Mouse (Mus musculus) cerebellum, adult 2 months (tissue): ENCODE measurements around the gene Ninl. TPM values are rescaled to one million over a fixed set of nuclear protein-coding genes. Genes with fewer than 3 reads are reported as not detected.
A peak's percentile ranks its signal among the peaks of the same experiment; 100 is the strongest.

Experiments
- DNase-seq, 2 experiments: peaks; one replicate each; pipeline ENCODE4 v3.0.0; 2021
- H3K27ac ChIP-seq: fragments of 200-500 bp; 2 replicates; pipeline ENCODE4 v1.5.1; 2012; ENCODE audit warnings: low read length, control low read depth, inconsistent platforms; ENCODE audit not compliant: insufficient read depth
- H3K27me3 ChIP-seq: fragments of 200-500 bp; 2 replicates; pipeline ENCODE4 v1.6.1; 2012; ENCODE audit warnings: inconsistent platforms, mild to moderate bottlenecking, low read length, moderate library complexity; ENCODE audit not compliant: control insufficient read depth, insufficient read depth
- H3K4me1 ChIP-seq: fragments of 200-500 bp; 2 replicates; pipeline ENCODE4 v1.6.1; 2011; ENCODE audit warnings: low read length; ENCODE audit not compliant: control insufficient read depth, insufficient read depth
- H3K4me3 ChIP-seq: fragments of 200-500 bp; replicated peaks from 2 replicates; pipeline ENCODE3; 2011; ENCODE audit warnings: mild to moderate bottlenecking, low read depth, low read length, control low read depth; ENCODE audit not compliant: insufficient read depth
- CTCF ChIP-seq: fragments of 200-500 bp; IDR thresholded peaks from 2 replicates; pipeline ENCODE4 v1.5.1; 2011; ENCODE audit warnings: low read depth, mild to moderate bottlenecking, control low read depth, low read length, moderate library complexity, borderline replicate concordance; ENCODE audit not compliant: insufficient read depth
- POLR2A ChIP-seq: fragments of 200-500 bp; IDR thresholded peaks from 2 replicates; pipeline ENCODE4 v1.6.1; 2011; ENCODE audit warnings: low read length, control low read depth, borderline replicate concordance; ENCODE audit not compliant: insufficient read depth
- WGBS: fragments of 180-500 bp; shearing (Covaris S2); methylation state at CpG from one replicate; pipeline ENCODE4 v1.1.7; 2018; 5-methylcytosine and 5-hydroxymethylcytosine counted together
- polyA plus RNA-seq: library from polyadenylated mRNA; depleted of rRNA; stranded (reverse); fragments of >200 nt; gene quantifications from 2 replicates; pipeline ENCODE4 v1.2.3, GENCODE M21; 2012

Ninl gene
- polyA plus RNA-seq, 1 experiment = 4.7 TPM

DNA sequence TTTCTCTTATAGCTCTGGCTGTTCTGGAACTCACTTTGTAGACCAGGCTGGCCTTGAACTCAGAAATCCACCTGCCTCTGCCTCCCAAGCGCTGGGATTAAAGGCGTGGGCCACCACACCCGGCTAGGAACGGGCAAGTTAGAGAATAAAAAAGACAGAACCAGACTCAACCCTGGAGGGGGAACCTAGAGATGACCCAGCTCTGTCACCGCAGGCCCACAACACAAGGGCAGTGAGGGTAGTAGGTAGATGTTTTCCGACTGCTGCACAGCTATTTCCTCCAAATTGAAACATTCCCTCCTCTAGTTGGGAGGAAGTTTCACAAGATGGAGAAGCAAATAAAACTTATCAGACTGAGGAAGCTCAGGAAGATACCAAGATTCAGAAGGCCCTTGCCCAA, 61.5 kb downstream of the Ninl start:
- Histone ChIP-seq H3K27me3 (no peaks in the 10 kb centered on the region), H3K4me1 (no peaks in the 10 kb centered on the region), H3K4me3 (no peak overlapping the region), H3K27ac (no peak overlapping the region)
- TF ChIP-seq POLR2A (no peak), CTCF (no peak)
- DNase-seq = no peak
- 95% methylated on average over 6 of the region's 6 CpGs for WGBS

DNA sequence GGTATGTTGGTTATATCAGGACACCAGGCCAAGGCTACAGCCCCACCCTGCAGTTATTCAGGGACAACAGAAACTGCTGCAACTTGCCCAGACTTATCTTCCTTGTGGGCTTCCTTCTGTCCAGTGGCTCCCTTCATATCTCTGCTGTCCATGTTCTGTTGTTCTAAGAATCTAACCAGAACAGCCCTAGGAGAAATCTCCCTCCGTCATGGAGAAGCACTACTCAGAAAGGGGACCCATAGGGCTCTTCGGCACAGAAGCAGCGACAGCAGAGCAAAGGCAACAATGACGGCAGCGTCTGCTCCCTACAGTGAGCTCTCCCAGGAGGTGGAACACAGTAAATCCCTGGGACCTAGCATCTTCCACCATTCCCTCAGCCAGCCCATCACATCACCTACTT, 62.3 kb downstream of the Ninl start:
- Histone ChIP-seq H3K27ac (no peak overlapping the region), H3K4me3 (no peak overlapping the region), H3K4me1 (no peaks in the 10 kb centered on the region), H3K27me3 (no peaks in the 10 kb centered on the region)
- 88% methylated on average over 5 of the region's 5 CpGs for WGBS
- no peak for DNase-seq
- no peak for TF ChIP-seq POLR2A
- TF ChIP-seq CTCF = no peak

DNA sequence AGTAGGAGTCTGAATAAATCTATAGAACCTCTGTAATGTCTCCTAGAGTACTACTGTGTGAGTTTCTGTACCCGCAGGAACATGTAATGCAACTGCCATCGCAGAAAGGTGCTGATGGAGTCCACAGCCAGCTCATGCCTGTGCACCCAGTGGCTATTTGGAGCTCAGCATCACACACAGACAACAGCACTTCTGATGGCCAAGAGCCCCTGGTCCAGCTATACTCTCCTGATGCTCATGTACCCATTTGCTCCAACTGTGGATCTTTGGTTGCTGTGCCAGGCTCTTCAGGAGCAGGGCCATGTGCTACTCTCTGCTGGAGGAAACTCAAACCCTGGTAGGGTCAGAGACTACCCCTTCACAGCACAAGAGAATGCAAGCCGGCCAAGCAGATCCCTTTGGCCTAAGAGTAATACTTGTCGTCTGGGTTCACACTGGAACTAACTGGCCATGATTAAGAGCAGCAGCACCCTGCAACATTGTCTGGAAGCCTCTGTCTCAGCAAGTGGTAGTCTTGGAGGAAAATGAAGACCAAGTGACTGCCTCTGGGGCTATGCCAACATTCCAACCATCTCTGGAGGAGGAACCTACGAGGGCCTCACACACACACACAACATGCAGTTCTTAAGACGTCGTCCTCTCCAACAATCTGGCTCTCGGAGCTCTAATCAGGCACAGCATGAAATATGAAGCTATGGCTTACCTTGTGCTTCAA, 65.6 kb downstream of the Ninl start:
- Histone ChIP-seq H3K27me3 (no peaks in the 10 kb centered on the region), H3K4me3 (no peak overlapping the region), H3K4me1 (no peaks in the 10 kb centered on the region), H3K27ac (no peak overlapping the region)
- no peak for DNase-seq
- 74% methylated on average over 8 of the region's 8 CpGs for WGBS
- TF ChIP-seq CTCF = no peak
- TF ChIP-seq POLR2A = no peak

DNA sequence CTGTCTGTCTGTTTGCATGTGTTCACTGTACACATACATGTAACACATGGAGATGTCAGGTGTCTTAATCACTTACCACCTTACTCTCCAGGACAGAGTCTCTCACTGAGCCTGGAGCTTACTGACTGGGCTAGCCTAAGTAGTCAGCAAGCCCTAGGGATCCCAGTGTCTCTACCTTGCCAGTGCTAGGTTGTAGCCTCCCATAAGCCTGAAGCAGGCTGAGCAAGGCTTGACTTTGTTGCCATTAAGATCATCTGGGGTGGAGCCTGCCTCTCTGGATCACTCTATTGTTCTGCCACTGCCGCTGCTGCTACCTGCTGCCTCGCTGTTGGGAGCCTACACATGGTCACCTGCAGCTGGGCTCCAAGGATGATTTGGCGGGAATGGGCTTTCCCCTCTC, 66.5 kb downstream of the Ninl start:
- 89% methylated on average over 3 of the region's 3 CpGs for WGBS
- H3K27me3 ChIP-seq = no peaks in the 10 kb centered on the region
- no peaks in the 10 kb centered on the region for H3K4me1 ChIP-seq
- TF ChIP-seq CTCF (no peak), POLR2A (no peak)
- no peak overlapping the region for H3K4me3 ChIP-seq
- H3K27ac ChIP-seq = no peak overlapping the region
- no peak for DNase-seq

DNA sequence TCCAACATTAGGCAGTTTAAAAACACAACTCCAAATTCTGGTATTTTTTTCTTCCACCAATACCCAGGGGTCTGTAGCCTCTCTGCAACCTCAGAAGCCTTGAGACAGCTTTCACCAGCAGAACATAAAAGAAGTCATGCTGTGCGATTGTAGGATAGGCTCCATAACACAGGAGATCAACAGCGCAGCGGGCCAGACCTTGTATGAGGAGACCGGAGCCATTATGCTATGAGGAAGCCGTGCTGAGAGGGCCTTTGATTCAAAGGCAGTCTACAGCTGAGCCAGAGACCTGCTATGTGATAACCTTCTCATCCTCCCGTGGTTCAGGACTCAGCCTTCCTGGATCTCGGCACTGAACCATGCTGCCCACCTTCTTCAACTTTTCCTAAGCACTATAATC, 67.3 kb downstream of the Ninl start:
- Histone ChIP-seq H3K27ac (no peak overlapping the region), H3K4me3 (no peak overlapping the region), H3K4me1 (no peaks in the 10 kb centered on the region), H3K27me3 (no peaks in the 10 kb centered on the region)
- 40% methylated on average over 7 of the region's 7 CpGs for WGBS
- TF ChIP-seq CTCF = no peak
- no peak for TF ChIP-seq POLR2A
- DNase-seq = no peak

DNA sequence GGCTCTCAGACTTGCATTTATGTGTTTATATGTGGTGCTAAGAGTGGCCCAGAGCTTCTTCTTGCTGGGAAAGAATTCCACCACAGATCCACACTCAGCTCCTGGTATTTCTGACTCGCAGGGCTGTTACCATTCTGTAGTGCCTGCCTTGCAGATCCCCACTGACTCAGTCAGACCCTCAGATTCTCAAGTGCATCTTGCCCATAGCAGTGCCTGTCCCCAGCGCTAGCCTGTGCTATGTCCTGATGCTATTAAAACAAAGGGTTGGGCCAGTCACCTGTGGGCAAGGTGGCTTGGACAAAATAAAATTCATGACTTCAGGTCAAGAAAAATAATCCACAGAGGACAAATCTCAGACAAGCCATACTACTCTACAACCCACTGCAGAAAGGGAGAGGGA, 70.0 kb downstream of the Ninl start:
- Histone ChIP-seq H3K4me1 (no peaks in the 10 kb centered on the region), H3K27ac (0 out of 2 replicates have a peak overlapping the region, but pooled peaks have one; percentile 6), H3K27me3 (no peaks in the 10 kb centered on the region), H3K4me3 (no peak overlapping the region)
- WGBS = 91% methylated on average over 2 of the region's 2 CpGs
- DNase-seq = no peak
- TF ChIP-seq POLR2A = no peak
- no peak for TF ChIP-seq CTCF

DNA sequence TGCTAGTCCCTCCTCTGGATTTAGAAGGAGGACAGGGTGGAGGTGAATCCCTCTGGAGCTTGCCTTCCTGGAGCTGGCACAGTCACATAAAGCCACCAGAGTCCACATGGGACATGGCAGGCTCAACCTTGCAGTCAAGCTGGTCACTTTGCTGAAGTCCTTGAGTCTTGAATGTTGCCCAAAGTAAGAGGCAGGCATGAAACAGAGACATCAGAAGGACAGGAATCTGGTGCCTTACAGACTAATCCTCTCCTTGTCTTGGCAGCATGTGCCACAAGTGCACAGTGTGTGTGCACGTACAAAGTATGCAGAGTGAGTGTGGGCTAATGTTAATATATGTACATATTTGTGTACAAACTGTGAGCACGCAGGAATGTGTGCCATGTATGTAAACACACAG, 71.7 kb downstream of the Ninl start:
- no peak for DNase-seq
- 88% methylated on average over 2 of the region's 2 CpGs for WGBS
- TF ChIP-seq POLR2A (no peak), CTCF (no peak)

DNA sequence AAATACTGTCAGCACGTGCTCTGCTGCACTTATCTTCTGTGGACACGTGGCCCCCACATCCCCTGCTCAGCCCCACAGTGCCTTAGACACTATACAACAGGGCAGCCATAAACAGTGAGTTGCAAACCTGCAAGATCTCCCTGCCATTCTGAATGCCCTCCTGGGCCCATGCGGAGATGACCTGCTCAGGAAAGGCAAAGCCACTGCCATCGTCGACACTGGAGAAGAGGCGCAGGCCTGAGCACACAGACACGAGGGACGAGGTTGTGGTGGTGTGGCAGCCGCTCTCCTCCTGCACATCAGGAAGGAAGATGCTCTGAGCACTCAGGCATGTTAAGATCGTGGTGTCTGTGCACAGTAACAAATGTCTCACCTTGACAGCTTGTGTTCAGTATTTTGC, 73.2 kb downstream of the Ninl start:
- H3K4me1 ChIP-seq = no peaks in the 10 kb centered on the region
- 87% methylated on average over 10 of the region's 10 CpGs for WGBS
- no peak for TF ChIP-seq CTCF
- no peak for TF ChIP-seq POLR2A
- DNase-seq = no peak
- no peaks in the 10 kb centered on the region for H3K27me3 ChIP-seq
- H3K27ac ChIP-seq = no peak overlapping the region
- no peak overlapping the region for H3K4me3 ChIP-seq

More for the DNA sequence above, 71.7 kb downstream of the Ninl start:
- no peaks in the 10 kb centered on the region for H3K4me1 ChIP-seq
- H3K27me3 ChIP-seq = no peaks in the 10 kb centered on the region
- no peak overlapping the region for H3K4me3 ChIP-seq
- no peak overlapping the region for H3K27ac ChIP-seq
